Mouse (Mus musculus) heart, embryonic 13.5 days (tissue): ENCODE measurements around the gene Cldn14. TPM values are rescaled to one million over a fixed set of nuclear protein-coding genes. Genes with fewer than 3 reads are reported as not detected.
"Not testable (repeated sequence)": the region's sequence is repeated elsewhere in the genome, so short reads cannot be mapped to it uniquely, and the experiment has no call there.

Experiments
- ATAC-seq: fragments of 200-750 bp; cut with Nextera tagmentation; 2 replicates; pipeline ENCODE4 v1.8.0; 2017; ENCODE audit warnings: moderate TSS enrichment; ENCODE audit not compliant: insufficient number of reproducible peaks, low FRiP score, low TSS enrichment; ENCODE audit errors: extremely low read depth
- H3K27ac ChIP-seq: fragments of 300-500 bp; sonication (generic); replicated peaks from 2 replicates; pipeline ENCODE4 v1.5.1; 2015; ENCODE audit warnings: moderate library complexity, mild to moderate bottlenecking, inconsistent platforms
- H3K27me3 ChIP-seq: fragments of 300-500 bp; sonication (generic); replicated peaks from 2 replicates; pipeline ENCODE4 v1.6.1; 2015; ENCODE audit warnings: mild to moderate bottlenecking, inconsistent platforms
- H3K36me3 ChIP-seq: fragments of 300-500 bp; sonication (generic); 2 replicates; pipeline ENCODE4 v1.6.1; 2015; ENCODE audit warnings: mild to moderate bottlenecking, inconsistent platforms
- H3K4me1 ChIP-seq: fragments of 300-500 bp; sonication (generic); 2 replicates; pipeline ENCODE4 v1.6.1; 2015; ENCODE audit warnings: inconsistent platforms
- H3K4me2 ChIP-seq: fragments of 300-500 bp; sonication (generic); 2 replicates; pipeline ENCODE4 v1.6.1; 2015; ENCODE audit warnings: inconsistent platforms, mild to moderate bottlenecking, moderate library complexity
- H3K4me3 ChIP-seq: fragments of 300-500 bp; sonication (generic); 2 replicates; pipeline ENCODE4 v1.5.1; 2015; ENCODE audit warnings: moderate library complexity, mild to moderate bottlenecking, inconsistent platforms
- H3K9ac ChIP-seq: fragments of 300-500 bp; sonication (generic); 2 replicates; pipeline ENCODE4 v1.6.1; 2015; ENCODE audit warnings: inconsistent platforms, mild to moderate bottlenecking, moderate library complexity
- H3K9me3 ChIP-seq: fragments of 300-500 bp; sonication (generic); 2 replicates; pipeline ENCODE4 v1.6.1; 2016; ENCODE audit warnings: inconsistent platforms
- WGBS: fragments of 180-500 bp; shearing (Covaris S2); methylation state at CpG from one replicate; pipeline ENCODE4 v1.1.7; 2015; ENCODE audit warnings: mixed read lengths; 5-methylcytosine and 5-hydroxymethylcytosine counted together
- polyA plus RNA-seq: library from polyadenylated mRNA; unstranded; fragments of >200 nt; fragmentation: Nextera tagmentation; extraction: Ambion mirVana; gene quantifications from 2 replicates; pipeline ENCODE4 v1.2.1, GENCODE M21; 2015

Cldn14 gene
- polyA plus RNA-seq, 1 experiment from 2014 or later, result not detected

GRCm38 (mm10) chr16:94006706-94007665, 1.7 kb downstream of the Cldn14 start:
- Histone ChIP-seq H3K9me3 (no peaks in the 10 kb centered on the region), H3K4me1 (no peaks in the 10 kb centered on the region), H3K9ac (no peak overlapping the region), H3K27me3 (peaks cover 11% of the 10 kb centered on the region; the same call in 1 of the 2 replicates), H3K36me3 (no peaks in the 10 kb centered on the region), H3K4me2 (no peak overlapping the region), H3K4me3 (no peak overlapping the region), H3K27ac (no peak overlapping the region)
- no peak for ATAC-seq
- whole genome bisulfite sequencing, result 58% methylated on average over 23 of the region's 23 CpGs

GRCm38 (mm10) chr16:94003478-94003877, 5.2 kb downstream of the Cldn14 start:
- Histone ChIP-seq H3K4me2 (no peak overlapping the region), H3K9ac (no peak overlapping the region), H3K27me3 (0 out of 2 replicates have a peak, but pooled peaks cover 3% of the 10 kb centered on the region), H3K36me3 (no peaks in the 10 kb centered on the region), H3K4me3 (no peak overlapping the region), H3K4me1 (no peaks in the 10 kb centered on the region), H3K9me3 (no peaks in the 10 kb centered on the region), H3K27ac (no peak overlapping the region)
- ATAC-seq, result no peak
- WGBS, result 77% methylated on average over 6 of the region's 6 CpGs

- WGBS, result 62% methylated on average over 6 of the region's 6 CpGs
- H3K4me2 ChIP-seq, result no peak overlapping the region
- H3K27ac ChIP-seq, result 0 out of 2 replicates have a peak overlapping the region, but pooled peaks have one; percentile 4
- no peaks in the 10 kb centered on the region for H3K4me1 ChIP-seq
- H3K9ac ChIP-seq, result no peak overlapping the region
- H3K36me3 ChIP-seq, result no peaks in the 10 kb centered on the region
- H3K9me3 ChIP-seq, result no peaks in the 10 kb centered on the region
- H3K27me3 ChIP-seq, result no peaks in the 10 kb centered on the region
- no peak for ATAC-seq
- no peak overlapping the region for H3K4me3 ChIP-seq
Measured at GRCm38 (mm10) chr16:94001366-94001765, 7.3 kb downstream of the Cldn14 start.

- no peak overlapping the region for H3K27ac ChIP-seq
- H3K9ac ChIP-seq, result no peak overlapping the region
- H3K4me2 ChIP-seq, result no peak overlapping the region
- no peaks in the 10 kb centered on the region for H3K36me3 ChIP-seq
- no peaks in the 10 kb centered on the region for H3K9me3 ChIP-seq
- H3K4me3 ChIP-seq, result no peak overlapping the region
- ATAC-seq, result no peak
- H3K27me3 ChIP-seq, result no peaks in the 10 kb centered on the region
- peaks cover 2% of the 10 kb centered on the region; the same call in 1 of the 2 replicates for H3K4me1 ChIP-seq
- 53% methylated on average over 5 of the region's 5 CpGs for WGBS
Measured at GRCm38 (mm10) chr16:93998895-93999294, 9.7 kb downstream of the Cldn14 start.

- no peak overlapping the region for H3K9ac ChIP-seq
- no peak for ATAC-seq
- no peak overlapping the region for H3K4me3 ChIP-seq
- H3K4me1 ChIP-seq, result peaks cover 6% of the 10 kb centered on the region
- H3K27me3 ChIP-seq, result no peaks in the 10 kb centered on the region
- no peaks in the 10 kb centered on the region for H3K9me3 ChIP-seq
- no peaks in the 10 kb centered on the region for H3K36me3 ChIP-seq
- no peak overlapping the region for H3K27ac ChIP-seq
- 67% methylated on average over 9 of the region's 9 CpGs for WGBS
- H3K4me2 ChIP-seq, result no peak overlapping the region
Measured at GRCm38 (mm10) chr16:93983576-93983975, 25.1 kb downstream of the Cldn14 start.

GRCm38 (mm10) chr16:93982341-93982740, 26.3 kb downstream of the Cldn14 start:
- H3K36me3 ChIP-seq, result no peaks in the 10 kb centered on the region
- peaks cover 6% of the 10 kb centered on the region for H3K4me1 ChIP-seq
- ATAC-seq, result no peak
- no peaks in the 10 kb centered on the region for H3K27me3 ChIP-seq
- WGBS, result 65% methylated on average over 11 of the region's 11 CpGs
- H3K27ac ChIP-seq, result no peak overlapping the region
- H3K9ac ChIP-seq, result no peak overlapping the region
- H3K4me2 ChIP-seq, result no peak overlapping the region
- no peaks in the 10 kb centered on the region for H3K9me3 ChIP-seq
- H3K4me3 ChIP-seq, result no peak overlapping the region

GRCm38 (mm10) chr16:93981190-93981841, 27.3 kb downstream of the Cldn14 start:
- Histone ChIP-seq H3K9me3 (no peaks in the 10 kb centered on the region), H3K9ac (no peak overlapping the region), H3K27ac (no peak overlapping the region; the same call in 1 of the 2 replicates), H3K4me1 (peaks cover 6% of the 10 kb centered on the region), H3K27me3 (no peaks in the 10 kb centered on the region), H3K36me3 (no peaks in the 10 kb centered on the region), H3K4me2 (no peak overlapping the region), H3K4me3 (no peak overlapping the region)
- WGBS, result 50% methylated on average over 15 of the region's 15 CpGs
- no peak for ATAC-seq

- 81% methylated on average over 3 of the region's 3 CpGs for WGBS
- not testable (repeated sequence) for H3K36me3 ChIP-seq, H3K4me2 ChIP-seq, H3K4me1 ChIP-seq, H3K27me3 ChIP-seq, H3K27ac ChIP-seq, H3K4me3 ChIP-seq, H3K9me3 ChIP-seq, ATAC-seq, H3K9ac ChIP-seq
Measured at GRCm38 (mm10) chr16:93980338-93980737, 28.3 kb downstream of the Cldn14 start.

GRCm38 (mm10) chr16:93979316-93979715, 29.3 kb downstream of the Cldn14 start:
- H3K4me1 ChIP-seq, result peaks cover 6% of the 10 kb centered on the region
- no peak overlapping the region for H3K4me2 ChIP-seq
- no peaks in the 10 kb centered on the region for H3K9me3 ChIP-seq
- no peaks in the 10 kb centered on the region for H3K36me3 ChIP-seq
- no peak for ATAC-seq
- no peak overlapping the region for H3K27ac ChIP-seq
- H3K4me3 ChIP-seq, result no peak overlapping the region
- 82% methylated on average over 2 of the region's 2 CpGs for WGBS
- H3K9ac ChIP-seq, result no peak overlapping the region
- H3K27me3 ChIP-seq, result no peaks in the 10 kb centered on the region

GRCm38 (mm10) chr16:93977587-93977986, 31.1 kb downstream of the Cldn14 start:
- 75% methylated on average over 6 of the region's 6 CpGs for WGBS
- ATAC-seq, result no peak
- Histone ChIP-seq H3K4me1 (peaks cover 10% of the 10 kb centered on the region), H3K36me3 (no peaks in the 10 kb centered on the region), H3K9me3 (no peaks in the 10 kb centered on the region), H3K9ac (no peak overlapping the region), H3K4me3 (no peak overlapping the region), H3K27me3 (no peaks in the 10 kb centered on the region), H3K4me2 (no peak overlapping the region), H3K27ac (no peak overlapping the region)

- ATAC-seq, result no peak
- Histone ChIP-seq H3K4me1 (peaks cover 10% of the 10 kb centered on the region), H3K9me3 (no peaks in the 10 kb centered on the region), H3K4me2 (no peak overlapping the region), H3K36me3 (no peaks in the 10 kb centered on the region), H3K27ac (no peak overlapping the region), H3K27me3 (no peaks in the 10 kb centered on the region), H3K9ac (no peak overlapping the region), H3K4me3 (no peak overlapping the region)
- WGBS, result 47% methylated on average over 3 of the region's 3 CpGs
Measured at GRCm38 (mm10) chr16:93976907-93977306, 31.7 kb downstream of the Cldn14 start.
